In the genomic region with DNA sequence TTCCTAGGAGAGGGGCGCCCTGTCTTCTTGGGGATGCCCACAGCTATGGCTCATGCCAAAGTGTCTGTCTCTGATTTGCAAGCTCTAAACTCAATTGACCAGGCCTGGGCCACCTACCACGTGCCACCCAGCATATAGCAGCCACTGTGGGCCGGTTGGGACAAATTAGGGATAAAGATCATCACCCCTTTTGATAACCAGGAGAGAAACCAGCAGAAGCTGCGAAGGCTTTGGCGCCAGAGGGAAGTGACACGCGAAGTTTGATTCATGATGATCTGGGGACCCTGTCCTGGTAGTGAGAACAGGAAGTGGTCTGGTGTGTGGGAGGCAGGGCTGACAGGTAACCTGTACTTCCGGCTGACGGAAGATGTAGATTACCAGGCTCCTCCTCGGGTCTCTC, we compare ENCODE assay signal across 9 mouse cellular contexts. TPM values are rescaled to one million over a fixed set of nuclear protein-coding genes. Genes with fewer than 3 reads are reported as not detected.
DNase-seq lines count a peak whose midpoint lies in the region; ATAC-seq and TF ChIP-seq lines count a peak whose summit lies in the region.
"Had no signal": no experiment of that assay in that cellular context is flagged by ENCODE, and none has a peak within 500 bp of the region (broad histone marks: within the 10 kb centered on the region; RNA-seq: fewer than 3 reads in every experiment).

No protein-coding gene starts in this region.

- H3K9me3 ChIP-seq in forebrain, embryonic 13.5 days (replicated peaks): no peaks in the 10 kb centered on the region
- no peaks in the 10 kb centered on the region for H3K9me3 ChIP-seq in liver, embryonic 14.5 days (ENCODE audit: control insufficient read depth, low read length)

- H3K36me3 ChIP-seq in kidney, adult 2 months (ENCODE audit: control insufficient read depth, insufficient read depth, low read length): no peaks in the 10 kb centered on the region
- no peaks in the 10 kb centered on the region for H3K36me3 ChIP-seq in forebrain, embryonic 13.5 days (ENCODE audit: poor library complexity, severe bottlenecking)
- H3K36me3 ChIP-seq in liver, embryonic 14.5 days (replicated peaks; ENCODE audit: control insufficient read depth, insufficient read depth, low read depth): no peaks in the 10 kb centered on the region

- H3K4me1 ChIP-seq in kidney, adult 2 months (ENCODE audit: control insufficient read depth, insufficient read depth, low read length): peaks cover 5% of the 10 kb centered on the region; the same call in 1 of the 2 replicates
- H3K4me1 ChIP-seq in forebrain, embryonic 13.5 days: peaks cover 35% of the 10 kb centered on the region
- H3K4me1 ChIP-seq in liver, embryonic 14.5 days (replicated peaks; ENCODE audit: control insufficient read depth in 2 of 2, insufficient read depth in 2 of 2, low read length in 1 of 2): peaks cover 0 to 7% of the 10 kb centered on the region in 2 experiments; a peak in 3 of 4 replicates

- ATAC-seq in forebrain, embryonic 13.5 days: no peak
- no peak for ATAC-seq in liver, embryonic 14.5 days (ENCODE audit: insufficient read depth)
- ATAC-seq: Patski had no signal

- 0 out of 2 replicates have a peak overlapping the region, but pooled peaks have one; percentile 7 for H3K27ac ChIP-seq in kidney, adult 2 months (ENCODE audit: insufficient read depth, low read depth, low read length)
- no peak overlapping the region for H3K27ac ChIP-seq in forebrain, embryonic 13.5 days
- H3K27ac ChIP-seq in liver, embryonic 14.5 days: no peak overlapping the region

- peak overlapping the region; percentile 69; the same call in 1 of the 2 replicates for H3K4me3 ChIP-seq in kidney, adult 2 months (ENCODE audit: insufficient read depth, low read depth, low read length)
- H3K4me3 ChIP-seq in forebrain, embryonic 13.5 days: peak overlapping the region; percentile 41
- H3K4me3 ChIP-seq in liver, embryonic 14.5 days (ENCODE audit: insufficient read depth in 1 of 2, low read depth in 2 of 2, low read length in 2 of 2): no peak overlapping the region

- no peak for DNase-seq in kidney, adult 2 months
- no peak for DNase-seq in kidney, postnatal 25 days
- DNase-seq in liver, embryonic 14.5 days (ENCODE audit: low read depth in 3 of 3, low spot score in 3 of 3): no peak
- DNase-seq in spleen, adult 18-20 months: peak; percentile 57
- DNase-seq in frontal cortex, adult 2 months (ENCODE audit: extremely low spot score in 1 of 2, low spot score in 1 of 2): no peak
- DNase-seq in ovary, postnatal 10 days (ENCODE audit: low spot score): no peak
- no peak for DNase-seq in frontal cortex, postnatal 25 days (ENCODE audit: low spot score in 2 of 2)

- peak overlapping the region; percentile 57 for H3K9ac ChIP-seq in forebrain, embryonic 13.5 days
- H3K9ac ChIP-seq in liver, embryonic 14.5 days (replicated peaks): no peak overlapping the region

- WGBS in kidney, adult 2 months: 42% methylated on average over 10 of the region's 10 CpGs
- 49% methylated on average over 10 of the region's 10 CpGs for WGBS in forebrain, embryonic 13.5 days
- WGBS in liver, embryonic 14.5 days (ENCODE audit: insufficient replicate concordance): 15% methylated on average over 10 of the region's 10 CpGs

- H3K4me2 ChIP-seq in forebrain, embryonic 13.5 days: peak overlapping the region; percentile 79
- peak overlapping the region; percentile 56 for H3K4me2 ChIP-seq in liver, embryonic 14.5 days (ENCODE audit: low read depth)

- TF ChIP-seq CTCF in kidney, adult 2 months (conservative IDR thresholded peaks at IDR 0.05; ENCODE audit: insufficient read depth, insufficient read length, low read depth, low read length): no peak
- TF ChIP-seq CTCF in liver, embryonic 14.5 days (IDR thresholded peaks at IDR 0.05; ENCODE audit: low read depth): no peak

- no peak for TF ChIP-seq POLR2A in kidney, adult 2 months (IDR thresholded peaks at IDR 0.05; ENCODE audit: low read depth, low read length)

- H3K27me3 ChIP-seq in kidney, adult 2 months (replicated peaks; ENCODE audit: control insufficient read depth, insufficient read depth, low read length): no peaks in the 10 kb centered on the region
- peaks cover 32% of the 10 kb centered on the region for H3K27me3 ChIP-seq in forebrain, embryonic 13.5 days
- H3K27me3 ChIP-seq in liver, embryonic 14.5 days (ENCODE audit: control insufficient read depth, insufficient read depth, low read length): peaks cover 17% of the 10 kb centered on the region
- H3K27me3 ChIP-seq: Patski had no signal

- TF ChIP-seq EP300 in liver, embryonic 14.5 days (IDR thresholded peaks at IDR 0.05; ENCODE audit: low read depth): no peak

RNA-seq across cellular contexts. Expression of gene Nfatc2, which starts 10.9 kb away (rescaled TPM):
- 2.9 and 3.4 TPM in 2 replicates for polyA plus RNA-seq in kidney, adult 2 months (2012; rRNA removed)
- 1.5 and 1.7 TPM in 2 replicates for polyA plus RNA-seq in forebrain, embryonic 13.5 days (2015; fragmentation: Nextera tagmentation; extraction: Ambion mirVana)
- 0.08 and 0.13 TPM in 2 replicates for polyA plus RNA-seq in liver, embryonic 14.5 days (2012; rRNA removed)
- polyA plus RNA-seq in liver, embryonic 14.5 days (2014; fragmentation: Nextera tagmentation; extraction: Ambion mirVana): 0.10 and 0.19 TPM in 2 replicates
- 7.6 and 8.5 TPM in 2 replicates for polyA plus RNA-seq in frontal cortex, adult 2 months (2012; rRNA removed)

Comparison
In these comparisons a context has a peak if more than half of its experiments do, and no peak if none do; other contexts are left out.
1. DNase-seq: peak in spleen, adult 18-20 months (2 of 2); none in kidney, adult 2 months (single experiment), kidney, postnatal 25 days (0 of 2), liver, embryonic 14.5 days (0 of 3), frontal cortex, adult 2 months (0 of 2), ovary, postnatal 10 days (single experiment) and frontal cortex, postnatal 25 days (0 of 2).
2. H3K4me3 ChIP-seq: peak in kidney, adult 2 months (single experiment) and forebrain, embryonic 13.5 days (single experiment); none in liver, embryonic 14.5 days (0 of 2).